Mouse (Mus musculus) Muller cell, postnatal 12 days (primary cell): ENCODE measurements around the gene Astn2.

Experiments used
- DNase-seq: peaks from one replicate; pipeline ENCODE4 v3.0.0-alpha.2; 2015; ENCODE audit errors: inconsistent ontology term

The Astn2 gene

DNA sequence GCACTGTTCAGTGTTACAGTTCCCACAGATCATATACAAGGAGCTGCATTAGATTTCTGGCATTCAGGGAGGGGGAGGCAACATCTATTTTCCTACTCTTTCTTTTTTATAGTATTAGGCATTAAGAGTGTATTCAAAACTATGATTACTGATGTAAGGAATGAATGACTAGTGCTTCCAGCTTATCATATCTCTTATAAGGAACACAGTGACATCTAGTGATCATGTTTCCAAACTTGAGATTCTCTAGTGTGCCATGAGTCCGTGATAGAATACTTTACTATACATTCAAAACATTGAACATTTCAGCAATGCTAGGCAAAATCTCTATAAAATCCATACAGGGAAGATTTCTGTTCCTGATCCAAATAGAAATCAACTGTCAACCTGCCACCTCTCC is 824.2 kb downstream of the Astn2 start:
- no peak for DNase-seq

DNA sequence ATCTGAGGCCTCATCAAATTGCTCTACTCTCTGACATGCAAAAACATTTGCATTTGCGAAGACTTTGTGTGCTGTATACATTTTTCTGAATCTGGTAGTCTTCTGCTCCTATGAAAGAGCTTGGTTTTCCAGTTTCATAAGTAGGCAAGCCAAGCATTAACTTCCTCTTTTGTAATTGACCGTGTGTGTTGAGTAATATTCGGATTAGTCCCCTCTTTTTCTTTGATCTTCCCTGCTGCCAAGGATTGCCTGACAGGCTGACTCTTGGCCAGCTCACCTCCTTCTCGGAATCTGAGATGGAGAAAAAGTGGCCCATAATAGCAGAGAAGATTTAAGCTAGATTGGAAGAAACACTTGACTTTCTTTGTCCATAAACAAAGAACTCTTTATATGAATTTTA is 838.9 kb downstream of the Astn2 start:
- DNase-seq, result no peak

DNA sequence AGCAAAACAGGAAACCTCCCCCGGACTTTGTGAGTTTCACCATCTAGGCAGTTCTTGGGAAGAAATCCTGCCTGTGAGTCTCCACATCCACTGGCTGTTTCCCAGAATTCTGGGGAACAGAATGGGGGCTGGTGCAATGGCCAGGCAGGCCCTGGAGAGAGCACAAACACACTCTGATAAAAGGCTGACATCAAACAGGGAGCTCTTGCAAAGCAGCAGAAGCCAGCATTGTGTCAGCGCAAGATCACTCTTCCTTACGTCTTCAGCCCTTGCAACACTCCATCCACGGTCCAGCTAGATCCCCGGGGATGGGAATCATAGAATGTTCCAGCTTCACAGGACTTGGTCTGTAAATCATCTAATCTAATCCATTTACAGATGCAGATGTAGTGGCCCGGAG is 855.9 kb downstream of the Astn2 start:
- DNase-seq, result no peak

DNA sequence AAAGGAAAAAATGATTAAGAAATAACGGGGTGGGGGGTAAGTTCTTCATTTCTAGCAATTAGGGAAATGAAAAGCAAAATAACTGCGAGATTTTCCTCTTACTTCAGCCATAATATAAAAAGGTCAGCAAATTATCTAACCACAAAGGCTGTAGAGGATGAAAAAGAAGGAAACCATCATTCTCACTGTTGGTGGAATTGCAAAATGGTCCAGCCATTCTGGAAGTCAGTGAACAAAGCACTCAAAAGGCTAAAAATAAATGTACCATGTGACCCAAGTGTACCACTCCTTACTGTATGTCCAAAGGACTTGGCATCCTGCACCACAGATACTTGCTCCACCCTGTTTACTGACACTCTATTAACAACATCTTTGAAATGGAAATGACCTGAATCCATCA is 858.8 kb downstream of the Astn2 start:
- no peak for DNase-seq

DNA sequence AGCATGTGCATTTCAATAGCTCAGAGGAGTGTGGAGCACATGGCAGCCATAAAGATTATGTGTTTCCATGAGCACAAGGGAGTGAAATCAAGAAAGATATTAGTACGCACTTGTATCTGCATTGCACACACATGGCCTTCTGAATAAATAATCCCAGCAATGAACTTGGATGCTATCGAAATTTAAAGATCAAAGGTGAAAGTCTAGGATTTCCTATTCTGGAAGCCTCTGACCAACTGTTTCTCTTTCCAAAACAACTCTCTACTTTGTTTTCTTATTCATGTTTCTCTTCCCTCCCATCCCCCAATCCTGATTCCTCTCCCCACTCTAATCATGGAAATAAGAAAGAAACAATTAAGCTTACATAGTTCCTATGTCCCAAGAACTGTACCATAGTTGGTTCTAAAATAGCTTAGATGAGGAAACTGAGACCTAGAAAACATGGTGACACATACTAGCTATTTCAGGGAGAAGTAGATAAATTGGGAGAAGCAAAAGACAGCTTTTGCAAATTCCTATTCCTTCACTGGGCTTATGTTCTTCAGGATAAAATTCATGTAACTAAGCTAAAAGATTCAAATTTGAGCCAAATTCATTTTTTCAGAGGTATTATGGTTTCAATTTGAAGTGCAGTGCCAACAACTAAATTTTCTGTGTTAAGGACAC is 872.2 kb downstream of the Astn2 start:
- DNase-seq, result no peak

DNA sequence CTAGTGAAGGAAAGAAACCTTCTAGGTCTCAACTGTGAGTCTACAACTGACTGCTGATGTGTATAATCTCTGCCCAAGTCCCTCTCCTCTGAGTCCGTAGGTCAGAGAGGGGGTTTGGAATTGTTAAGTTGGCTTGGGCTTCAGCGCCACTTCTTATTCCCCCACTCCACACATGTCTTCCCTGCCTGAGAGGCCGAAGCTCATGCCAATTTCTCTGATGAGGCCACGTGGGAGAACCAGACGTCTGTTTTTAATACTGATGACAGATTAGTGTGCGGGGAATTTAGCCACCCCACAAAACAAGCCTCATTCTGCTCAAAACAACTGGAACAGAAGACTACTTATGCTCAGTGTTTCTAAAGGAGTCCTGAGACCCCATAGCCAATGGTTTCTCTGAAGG is 872.8 kb downstream of the Astn2 start:
- no peak for DNase-seq

DNA sequence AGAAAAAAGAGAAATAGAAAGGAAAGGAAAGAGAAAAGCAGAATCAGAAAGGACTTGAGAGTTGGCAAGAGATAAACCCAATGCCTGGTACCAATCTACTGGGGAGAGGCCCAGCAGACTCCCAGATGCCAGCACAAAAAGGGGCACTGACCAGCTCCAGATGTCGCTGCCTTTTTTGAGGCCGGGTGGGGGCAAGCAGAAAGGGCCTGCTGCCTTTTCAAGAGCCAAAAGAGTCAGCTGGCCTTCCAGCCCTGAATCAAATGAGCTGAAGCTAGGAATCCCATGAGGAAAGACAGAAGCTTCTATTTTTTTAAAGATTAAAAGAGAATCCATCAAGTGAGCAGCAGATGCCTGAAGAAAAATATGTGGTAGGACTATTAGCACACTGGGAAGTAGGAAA is 873.5 kb downstream of the Astn2 start:
- DNase-seq, result no peak

DNA sequence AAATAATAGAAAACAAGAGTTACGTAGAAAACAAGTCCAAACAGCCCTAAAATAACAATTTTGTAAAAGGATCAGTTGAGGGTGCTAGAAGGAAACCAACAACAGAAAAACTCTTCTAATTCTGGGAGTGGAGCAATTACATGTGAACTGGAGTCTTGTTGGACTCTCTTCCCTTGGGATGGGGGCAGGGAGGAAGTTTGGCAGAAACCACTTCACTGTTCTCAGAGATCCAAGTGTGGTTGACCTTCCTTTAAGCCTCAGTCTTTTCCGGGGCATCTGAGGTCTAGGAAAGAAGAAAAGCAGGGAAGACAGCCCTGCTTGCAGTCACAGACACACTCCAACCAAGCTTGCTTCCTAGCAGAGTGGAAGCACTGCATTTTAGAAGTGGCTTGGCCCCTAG is 896.3 kb downstream of the Astn2 start:
- peak; percentile 7 for DNase-seq

DNA sequence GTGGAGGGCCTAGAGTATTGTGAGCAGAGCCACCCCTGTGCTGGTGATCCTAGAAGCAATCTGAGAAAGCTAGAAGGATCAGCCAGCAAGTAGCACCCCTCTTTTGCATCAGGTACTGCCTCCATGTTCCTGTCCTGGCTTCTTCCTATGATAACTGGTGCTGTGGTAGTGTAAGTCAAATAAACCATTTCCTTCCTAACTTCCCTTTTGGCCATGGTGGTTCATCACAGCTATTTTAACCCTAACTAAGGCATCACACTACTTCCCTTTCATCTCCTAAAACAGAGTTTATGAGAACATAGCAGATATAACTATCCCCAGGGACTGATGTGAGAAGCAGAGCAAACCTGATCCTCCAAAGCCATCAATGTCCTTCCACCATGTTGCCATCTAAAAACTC is 897.5 kb downstream of the Astn2 start:
- no peak for DNase-seq

DNA sequence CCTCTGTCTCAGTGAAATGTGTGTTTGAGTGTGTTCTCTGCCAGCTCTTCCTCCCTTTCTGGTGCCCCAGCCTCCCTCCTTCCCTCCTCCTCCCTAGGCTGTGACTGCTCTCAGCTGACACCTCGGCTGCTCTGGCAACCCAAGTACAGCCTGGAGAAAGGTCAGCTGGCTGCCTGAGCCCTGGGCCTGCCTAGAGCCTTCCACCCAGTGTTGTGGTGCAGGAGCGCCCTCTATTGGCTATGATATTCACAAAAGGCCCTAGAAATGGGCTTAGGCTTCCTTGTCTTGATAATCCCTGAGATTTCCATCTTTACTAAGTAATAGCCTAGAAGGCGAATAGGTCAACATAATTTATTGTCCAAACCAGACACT is 908.0 kb downstream of the Astn2 start:
- DNase-seq, result peak; percentile 81

DNA sequence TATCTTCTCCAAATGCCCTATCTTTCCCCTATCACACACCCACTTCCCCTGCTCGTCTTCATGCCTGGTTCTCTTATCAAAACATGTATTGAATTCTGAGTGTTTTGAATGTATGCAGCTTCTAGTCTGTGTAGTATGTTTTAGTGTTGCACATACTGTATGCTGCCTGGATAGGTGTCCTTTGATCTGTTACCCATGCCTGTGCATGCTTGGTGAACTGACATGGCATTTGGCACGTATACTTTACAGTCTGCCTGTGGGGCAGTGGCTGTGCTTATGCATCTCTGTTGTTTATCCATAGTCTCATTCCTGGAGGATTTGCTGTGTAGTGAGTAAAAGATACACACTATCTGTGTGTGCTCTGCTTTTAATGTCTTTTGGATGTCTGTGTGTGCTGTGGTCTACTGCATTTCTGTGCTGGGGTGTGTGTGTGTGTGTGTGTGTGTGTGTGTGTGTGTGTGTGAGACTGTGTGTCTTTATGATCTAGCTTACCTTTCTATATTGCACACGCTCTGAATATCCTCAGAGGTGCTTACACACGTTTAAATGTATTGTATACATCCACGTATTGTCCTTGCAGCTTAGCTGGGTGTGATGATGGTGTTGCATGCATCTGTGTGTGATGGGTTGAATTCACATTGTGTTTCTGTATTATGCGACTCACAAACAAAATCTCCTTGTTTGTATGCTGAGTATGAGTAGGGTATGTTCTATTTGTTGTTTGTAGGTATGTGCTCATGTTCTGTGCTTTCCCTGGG is 908.5 kb downstream of the Astn2 start:
- DNase-seq, result no peak

DNA sequence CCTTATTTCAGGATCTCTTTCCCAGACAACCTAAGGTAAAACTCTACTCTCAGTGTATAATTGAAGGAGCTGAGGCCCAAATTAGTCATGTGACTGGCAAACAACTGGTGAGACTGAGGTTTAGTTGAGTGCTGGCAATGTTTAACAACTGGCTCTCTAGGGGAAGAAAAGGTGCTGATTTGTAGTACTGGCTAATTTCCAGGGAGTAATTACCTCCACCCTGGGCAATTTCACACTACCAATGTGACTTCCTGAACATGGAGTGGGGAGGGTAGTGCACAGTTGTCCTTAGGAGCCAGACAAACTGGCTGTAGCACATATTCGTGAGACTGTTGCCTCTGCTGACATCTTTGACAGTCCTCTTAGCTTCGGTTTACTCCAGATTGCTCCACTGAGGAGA is 912.9 kb downstream of the Astn2 start:
- no peak for DNase-seq

DNA sequence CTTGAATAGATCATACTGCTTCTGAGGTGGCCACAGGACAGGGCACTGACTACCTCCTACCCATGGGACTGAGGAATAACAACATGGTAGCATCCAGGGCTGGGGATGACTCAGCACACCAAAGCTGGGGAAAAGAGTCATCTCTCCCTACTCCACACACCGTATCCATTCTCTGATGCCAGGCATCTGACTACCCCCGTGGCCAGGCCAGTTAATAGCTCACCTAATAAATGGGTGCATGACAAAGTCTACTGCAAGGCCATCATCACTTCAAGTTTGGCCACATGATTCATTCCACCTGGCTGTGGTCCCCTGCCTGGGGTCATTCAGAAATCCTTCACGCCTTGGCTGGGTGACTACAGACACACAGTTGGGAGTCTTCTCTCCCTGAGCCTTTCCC is 914.7 kb downstream of the Astn2 start:
- no peak for DNase-seq

DNA sequence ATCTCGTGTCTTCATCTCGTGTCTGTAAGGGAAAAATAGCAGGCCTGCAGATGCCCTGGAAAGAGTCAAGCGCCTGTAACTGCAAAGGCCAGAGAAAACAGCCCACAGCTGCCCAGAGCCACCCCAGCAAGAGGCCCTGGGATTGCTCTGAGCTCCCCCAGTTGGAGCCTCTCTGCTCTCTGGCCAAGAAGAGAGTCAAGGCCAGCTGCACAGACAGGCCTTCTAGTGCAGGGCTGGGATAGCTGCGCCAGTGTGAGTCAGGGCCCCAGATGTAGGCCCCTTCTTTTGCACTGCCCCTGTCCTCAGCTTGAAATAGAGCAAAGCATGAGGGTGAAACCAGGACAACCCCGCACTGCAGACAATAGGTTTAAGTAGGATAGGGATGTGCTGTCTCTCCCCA is 922.8 kb downstream of the Astn2 start:
- DNase-seq, result no peak

DNA sequence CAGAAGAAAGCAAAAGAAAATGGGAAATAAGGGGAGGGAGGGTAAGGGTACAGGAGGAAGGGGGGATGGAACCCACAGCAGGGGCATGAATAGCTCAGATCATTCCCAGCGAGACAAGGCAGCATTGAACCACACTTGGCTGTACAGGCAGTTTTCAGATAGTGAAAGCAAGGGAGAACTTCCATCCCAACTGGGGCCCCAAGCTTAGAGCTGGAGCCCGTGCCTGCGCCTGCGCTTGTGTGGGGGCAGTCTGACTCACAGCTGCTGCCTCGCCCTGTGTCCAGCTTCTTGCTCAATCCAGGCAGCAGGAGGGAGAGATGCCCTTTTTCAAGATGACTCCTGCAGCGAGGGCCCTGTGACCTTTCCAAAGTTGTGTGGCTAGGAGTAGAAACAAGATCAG is 927.3 kb downstream of the Astn2 start:
- DNase-seq, result peak; percentile 71

DNA sequence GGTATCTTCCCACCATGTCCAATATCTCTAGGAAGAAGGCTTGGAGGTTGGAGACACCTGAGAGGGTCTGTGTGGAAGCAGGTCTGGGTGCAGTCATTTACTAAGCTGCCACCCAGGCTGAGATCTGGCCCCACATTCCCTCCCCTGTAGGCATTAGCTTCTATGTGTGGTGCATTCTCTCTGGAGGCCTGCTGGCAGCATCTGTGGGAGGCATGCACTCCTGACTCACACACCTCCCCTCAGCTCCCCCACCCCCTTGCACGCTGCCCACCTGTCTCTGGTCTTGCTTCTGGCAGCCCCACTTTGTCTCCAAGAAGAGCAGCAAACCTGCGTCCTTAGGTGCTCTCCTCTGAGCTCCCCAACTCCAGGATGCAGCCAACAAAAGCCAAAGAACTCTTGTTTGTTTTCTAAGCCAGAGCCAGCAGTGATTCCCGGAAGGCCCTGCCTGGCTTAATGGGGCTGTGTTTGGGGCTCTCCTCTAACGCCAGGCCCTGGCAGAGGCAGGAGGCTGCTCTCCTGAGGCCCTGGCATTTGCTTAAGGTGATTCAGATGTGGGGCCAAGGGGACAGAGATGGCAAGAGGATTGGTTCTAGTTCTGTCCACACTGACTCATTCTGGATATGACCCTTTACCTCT is 928.4 kb downstream of the Astn2 start:
- no peak for DNase-seq

DNA sequence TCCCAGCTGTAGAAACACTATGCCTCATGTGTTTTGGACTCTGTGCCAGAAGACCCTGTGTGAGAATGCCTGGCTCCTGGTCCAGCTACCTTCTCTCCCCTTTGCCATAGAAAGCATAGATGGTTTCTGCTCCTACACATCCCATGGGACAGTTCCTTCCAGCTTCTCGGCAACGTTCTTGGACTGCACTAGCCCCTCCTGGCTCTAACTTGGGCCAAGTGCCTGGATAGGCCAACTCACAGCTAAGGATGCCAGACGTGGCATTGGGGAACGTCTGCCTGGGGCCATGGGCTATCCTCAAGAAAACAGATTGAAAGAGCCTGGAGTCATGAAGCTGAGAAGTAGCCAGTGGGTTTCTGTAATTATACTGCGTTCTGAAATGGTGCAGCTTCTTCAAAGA is 931.3 kb downstream of the Astn2 start:
- no peak for DNase-seq

DNA sequence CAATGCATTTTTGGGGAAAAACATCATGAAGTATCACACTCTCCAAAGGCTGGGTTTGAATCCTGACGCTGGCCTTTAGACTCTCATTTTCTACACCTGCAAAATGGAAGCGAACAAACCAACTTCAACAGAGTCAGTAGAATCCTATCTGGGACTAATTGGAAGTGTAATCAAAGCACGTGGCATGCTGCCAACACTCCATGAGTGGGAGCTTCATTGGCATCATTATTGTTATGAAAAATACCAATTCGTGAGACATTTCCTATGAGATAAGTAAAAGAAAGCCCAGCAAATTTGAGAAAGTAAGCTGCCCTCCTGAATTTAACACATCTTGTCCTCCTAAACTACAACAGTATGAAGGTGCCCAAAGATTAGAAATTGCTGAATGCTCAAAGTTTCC is 955.2 kb downstream of the Astn2 start:
- DNase-seq, result peak; percentile 57

DNA sequence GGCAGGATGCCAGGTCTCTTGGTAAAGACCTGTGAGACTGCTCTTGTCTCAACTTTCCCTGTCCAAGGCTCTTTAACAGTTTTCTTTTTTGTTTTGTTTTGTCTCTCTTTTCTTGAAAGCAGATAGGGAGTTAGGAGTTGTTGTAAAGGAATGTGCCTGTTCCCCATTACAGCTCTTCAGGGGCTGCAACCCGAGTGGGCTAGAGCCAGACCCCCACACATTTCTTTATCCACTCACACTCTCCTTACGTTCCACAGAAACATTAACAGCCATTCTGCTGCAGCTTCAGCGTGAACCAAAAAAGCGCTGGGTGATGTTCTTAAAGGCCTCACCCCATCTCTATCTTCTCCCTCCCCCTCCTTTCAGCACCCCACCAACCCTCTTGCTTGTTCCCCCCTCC is 962.7 kb downstream of the Astn2 start:
- DNase-seq, result no peak

DNA sequence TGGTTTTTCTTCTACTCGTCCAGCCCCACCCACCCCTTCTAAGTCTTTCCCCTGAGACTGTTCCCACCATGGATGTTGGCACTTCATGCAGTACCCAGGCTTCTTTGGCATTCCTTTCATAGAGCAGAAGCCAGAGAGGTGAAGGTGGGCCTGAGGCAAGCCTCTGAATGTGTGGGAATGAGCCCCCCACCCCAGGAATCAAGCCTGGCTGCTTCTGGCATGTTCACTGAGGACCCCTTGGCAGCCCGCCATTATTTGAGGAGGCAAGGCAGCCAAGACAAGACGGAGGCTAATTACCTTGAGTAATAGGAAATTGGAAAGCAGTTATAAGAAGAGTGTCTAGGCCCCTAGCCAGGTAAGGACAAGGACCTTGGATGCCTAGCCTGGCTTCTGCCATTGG is 973.6 kb downstream of the Astn2 start:
- DNase-seq, result peak; percentile 36

DNA sequence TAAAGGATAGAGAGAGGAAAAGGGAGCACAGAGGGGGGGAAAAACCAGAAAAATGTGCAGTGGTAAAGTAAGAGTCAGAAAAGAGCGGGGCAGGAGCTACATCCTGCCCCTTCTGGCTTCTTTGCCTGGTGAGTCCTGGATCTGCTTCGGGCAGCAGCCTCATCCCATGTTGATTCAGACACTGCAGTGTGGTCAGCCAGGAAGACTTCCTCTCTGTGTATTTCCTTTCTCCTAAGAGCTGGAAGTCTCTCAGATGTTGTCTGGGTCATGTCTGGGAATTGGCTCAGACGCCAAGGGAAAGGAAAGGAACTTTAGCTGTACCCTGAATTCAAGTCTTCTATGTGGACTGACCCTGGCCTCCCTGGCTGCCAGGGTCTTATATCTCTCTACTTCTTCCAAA is 976.9 kb downstream of the Astn2 start:
- DNase-seq, result no peak

DNA sequence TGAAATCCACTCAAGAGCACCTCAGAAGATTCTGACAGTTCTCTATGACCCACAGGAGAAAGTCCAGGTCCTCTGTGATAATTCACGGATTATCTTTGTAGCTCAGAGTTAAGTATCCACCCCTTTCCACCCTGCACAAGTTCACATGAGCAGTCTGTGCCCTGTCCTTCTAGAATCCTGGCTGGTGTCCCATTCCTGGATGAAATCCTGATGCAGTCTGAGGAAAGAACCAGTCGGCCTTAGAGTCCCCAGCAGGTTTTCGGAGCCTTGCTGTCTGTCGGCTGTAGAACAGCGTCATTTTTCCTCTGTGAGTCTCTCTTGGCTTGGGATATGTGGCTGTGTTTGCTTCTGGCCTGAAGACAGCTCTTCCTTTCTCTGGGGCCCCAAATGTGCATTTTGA is 978.0 kb downstream of the Astn2 start:
- no peak for DNase-seq

DNA sequence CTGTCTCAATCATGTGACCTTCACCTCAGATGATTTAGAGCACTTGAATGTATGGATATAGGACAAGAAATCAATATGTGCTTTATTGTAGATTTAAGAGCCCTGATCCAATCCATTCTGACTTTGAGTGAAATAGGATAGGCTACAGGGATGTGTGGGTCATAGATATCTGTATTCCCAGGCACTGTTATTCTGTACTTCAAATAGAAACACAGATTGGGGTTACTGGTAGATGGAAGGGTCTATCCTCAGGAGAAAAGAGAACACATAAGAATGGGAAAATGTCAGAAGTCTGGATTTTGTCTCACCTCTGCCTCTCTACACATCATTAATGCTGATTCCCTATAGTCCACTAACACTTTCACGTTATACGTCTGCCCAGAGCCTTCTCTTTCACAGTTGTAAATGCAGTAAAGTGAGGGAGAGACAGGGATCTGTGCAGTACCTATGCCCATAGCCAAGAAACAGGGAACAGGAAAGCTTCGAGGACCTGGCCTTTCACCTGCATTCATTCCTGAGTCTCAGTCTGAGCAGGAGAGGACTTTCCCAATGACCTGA is 981.3 kb downstream of the Astn2 start:
- no peak for DNase-seq
